Mouse (Mus musculus): ENCODE data around the gene Cdh4.

- TF ChIP-seq CTCF (IDR thresholded peaks at IDR 0.05; ENCODE audit: control insufficient read depth, insufficient read depth, low read length) (no peak), POLR2A (IDR thresholded peaks at IDR 0.05; ENCODE audit: borderline replicate concordance, control insufficient read depth, low read depth, low read length) (no peak)
These were observed 420.4 kb downstream of the Cdh4 start for GRCm38 (mm10) chr2:179862676-179863075.
